Mouse (Mus musculus) ES-E14 (cell line): ENCODE measurements around the gene Ccn2. TPM values are rescaled to one million over a fixed set of nuclear protein-coding genes. Genes with fewer than 3 reads are reported as not detected.

ENCODE experiments used
- DNase-seq: peaks from one replicate; pipeline ENCODE4 v3.0.0-alpha.2; 2013; ENCODE audit warnings: low read depth, low spot score
- H3K27ac ChIP-seq: 2 replicates; pipeline ENCODE4 v1.5.1; 2012; ENCODE audit warnings: low read depth, mild to moderate bottlenecking, low read length, moderate library complexity, mixed read lengths; ENCODE audit not compliant: poor library complexity, insufficient read depth, severe bottlenecking
- H3K36me3 ChIP-seq: 2 replicates; pipeline ENCODE4 v1.6.1; 2012; ENCODE audit warnings: mild to moderate bottlenecking, low read length, moderate library complexity, mixed read lengths; ENCODE audit not compliant: control insufficient read depth, poor library complexity, insufficient read depth, severe bottlenecking
- H3K4me1 ChIP-seq, 2 experiments: fragments of 150-350 bp in 1 of 2; sonication (generic) in 1 of 2; 2 replicates each; pipeline ENCODE4 v1.6.1; 2012; ENCODE audit warnings: low read length in 2 of 2, mild to moderate bottlenecking in 1 of 2, mixed read lengths in 1 of 2; ENCODE audit not compliant: control insufficient read depth in 2 of 2, insufficient read depth in 2 of 2, poor library complexity in 1 of 2
- H3K4me3 ChIP-seq, 2 experiments: fragments of 150-350 bp in 1 of 2; sonication (generic) in 1 of 2; 2 replicates each; pipeline ENCODE4 v1.5.1; 2012; ENCODE audit warnings: low read length in 2 of 2, low read depth in 1 of 2, mild to moderate bottlenecking in 1 of 2, mixed read lengths in 1 of 2; ENCODE audit not compliant: insufficient read depth in 1 of 2, poor library complexity in 1 of 2, severe bottlenecking in 1 of 2
- H3K9ac ChIP-seq: 2 replicates; pipeline ENCODE4 v1.6.1; 2012; ENCODE audit warnings: low read depth, mild to moderate bottlenecking, low read length, mixed read lengths; ENCODE audit not compliant: poor library complexity, insufficient read depth, severe bottlenecking
- H3K9me3 ChIP-seq: fragments of 150-350 bp; sonication (generic); 2 replicates; pipeline ENCODE4 v1.6.1; 2012; ENCODE audit warnings: low read depth, mild to moderate bottlenecking, low read length; ENCODE audit not compliant: control insufficient read depth, insufficient read depth
- CHD2 ChIP-seq: IDR thresholded peaks from 2 replicates; pipeline ENCODE4 v1.6.1; 2014; ENCODE audit warnings: mild to moderate bottlenecking, low read depth, low read length, inconsistent platforms
- HCFC1 ChIP-seq: IDR thresholded peaks from 2 replicates; pipeline ENCODE4 v1.6.1; 2012; ENCODE audit warnings: low read length, inconsistent platforms, borderline replicate concordance; ENCODE audit not compliant: insufficient read depth
- MAFK ChIP-seq: IDR thresholded peaks from 2 replicates; pipeline ENCODE4 v1.6.1; 2014; ENCODE audit warnings: mild to moderate bottlenecking, low read depth, low read length, inconsistent platforms; ENCODE audit not compliant: insufficient read depth
- ZC3H11A ChIP-seq: IDR thresholded peaks from 2 replicates; pipeline ENCODE4 v1.6.1; 2012; ENCODE audit warnings: low read depth, mild to moderate bottlenecking, inconsistent platforms, low read length, borderline replicate concordance
- ZNF384 ChIP-seq: IDR thresholded peaks from 2 replicates; pipeline ENCODE4 v1.6.1; 2012; ENCODE audit warnings: low read depth, low read length, inconsistent platforms
- in situ Hi-C, 2 experiments: fragments of 600-800 bp; cut with MboI; formaldehyde crosslinking; loops; one replicate each; pipeline ENCODE4 v1.15.1; 2025; ENCODE audit warnings: low sequenced_read_pairs in 2 of 2, inconsistent platforms in 1 of 2; ENCODE audit not compliant: unreplicated experiment in 2 of 2
- total RNA-seq: library from RNA; depleted of rRNA; stranded (reverse); fragments of 300-350 nt; gene quantifications from 2 replicates; pipeline ENCODE4 v1.2.3, GENCODE M21; 2012

The Ccn2 gene
- total RNA-seq, 1 experiment: 147 TPM

DNA sequence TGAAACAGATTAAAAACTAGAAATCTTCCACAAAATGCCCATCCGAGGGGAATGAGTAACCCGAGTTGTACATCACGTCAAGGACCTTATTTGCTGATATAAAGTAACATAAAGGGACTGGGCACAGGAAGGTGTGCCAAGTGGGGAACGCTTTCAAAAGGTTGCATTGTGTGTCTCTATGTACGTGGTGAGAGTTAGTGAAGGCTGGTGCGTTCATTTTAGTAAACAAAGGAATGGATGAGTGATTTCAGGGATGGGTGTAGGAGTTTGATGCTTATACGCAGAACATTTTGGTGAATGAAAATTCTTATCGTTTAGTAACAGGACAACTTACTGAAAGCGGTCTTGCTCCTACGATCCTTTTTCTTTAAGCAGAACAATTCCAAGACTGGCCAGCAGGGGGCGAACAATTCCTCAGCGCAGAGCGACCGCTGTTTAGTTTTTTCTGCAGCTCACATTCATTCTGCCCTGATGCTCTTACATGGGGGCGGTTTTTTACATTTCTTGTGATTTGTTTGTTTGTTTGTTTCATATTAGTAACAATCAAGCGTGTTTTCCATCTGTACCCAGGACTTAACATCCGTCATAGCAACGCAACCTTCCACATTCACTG is 35.3 kb downstream of the Ccn2 start:
- Histone ChIP-seq H3K27ac (no peak overlapping the region), H3K9me3 (no peaks in the 10 kb centered on the region), H3K36me3 (no peaks in the 10 kb centered on the region), H3K4me1 (peaks cover 0 to 7% of the 10 kb centered on the region in 2 experiments; a peak in 1 of 4 replicates), H3K9ac (no peak overlapping the region), H3K4me3 (no peak overlapping the region)
- DNase-seq: peak; percentile 61
- in situ Hi-C loops: no loop called here
- TF ChIP-seq HCFC1: no peak
- TF ChIP-seq ZNF384: peak; percentile 68; the same call in 1 of the 2 replicates
- TF ChIP-seq ZC3H11A: 0 out of 2 replicates have a peak, but pooled peaks have one; percentile 34
- no peak for TF ChIP-seq MAFK

DNA sequence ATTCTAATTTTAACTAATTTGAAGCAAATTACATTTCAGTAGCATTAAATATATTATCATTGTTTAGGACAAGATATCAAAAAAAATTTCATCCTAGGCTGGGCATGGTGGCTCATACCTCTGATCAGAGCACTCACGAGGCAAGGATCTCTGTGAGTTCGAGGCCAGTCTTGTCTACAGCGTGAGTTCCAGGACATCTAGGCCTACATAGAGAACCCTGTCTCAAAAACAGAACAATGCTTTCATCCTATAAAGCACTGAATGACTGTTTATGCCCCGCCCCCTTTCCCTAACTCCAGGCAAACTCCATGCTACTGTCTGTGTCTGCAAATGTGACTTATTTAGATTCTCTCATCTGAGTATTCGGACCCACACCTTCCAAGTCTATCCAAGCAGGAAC is 35.9 kb downstream of the Ccn2 start:
- TF ChIP-seq HCFC1 (no peak), ZC3H11A (no peak), CHD2 (no peak), ZNF384 (no peak), MAFK (no peak)
- peaks cover 0 to 8% of the 10 kb centered on the region in 2 experiments; a peak in 1 of 4 replicates for H3K4me1 ChIP-seq
- DNase-seq: no peak
- H3K9me3 ChIP-seq: no peaks in the 10 kb centered on the region
- in situ Hi-C loops: no loop called here
- H3K9ac ChIP-seq: no peak overlapping the region
- no peak overlapping the region for H3K4me3 ChIP-seq
- no peaks in the 10 kb centered on the region for H3K36me3 ChIP-seq
- no peak overlapping the region for H3K27ac ChIP-seq

DNA sequence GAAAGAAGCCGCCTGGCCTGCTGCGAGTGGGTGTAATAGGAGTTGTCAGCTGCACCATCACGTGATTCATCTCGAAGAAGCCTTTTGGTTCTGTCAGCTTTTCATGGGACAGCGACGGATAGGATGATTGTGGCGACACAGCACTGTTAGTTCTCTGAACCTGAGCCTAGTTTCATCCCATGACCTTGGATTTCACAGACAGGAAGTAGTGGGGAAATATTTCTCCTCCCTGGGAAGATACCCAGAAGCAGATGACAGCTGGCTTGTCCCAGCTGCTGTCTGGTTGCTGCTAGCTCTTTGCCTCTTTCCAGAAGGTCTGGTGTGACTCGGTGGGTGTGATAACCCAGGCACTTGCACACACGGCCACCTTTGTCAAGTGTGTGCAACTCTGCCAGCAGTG is 39.0 kb downstream of the Ccn2 start:
- Histone ChIP-seq H3K9ac (no peak overlapping the region), H3K36me3 (no peaks in the 10 kb centered on the region), H3K4me1 (peaks cover 0 to 8% of the 10 kb centered on the region in 2 experiments; a peak in 1 of 4 replicates), H3K4me3 (no peak overlapping the region), H3K9me3 (no peaks in the 10 kb centered on the region), H3K27ac (no peak overlapping the region)
- TF ChIP-seq CHD2: no peak
- TF ChIP-seq ZC3H11A: no peak
- no peak for TF ChIP-seq HCFC1
- no peak for TF ChIP-seq ZNF384
- TF ChIP-seq MAFK: no peak
- DNase-seq: no peak
- in situ Hi-C loops: no loop called here

DNA sequence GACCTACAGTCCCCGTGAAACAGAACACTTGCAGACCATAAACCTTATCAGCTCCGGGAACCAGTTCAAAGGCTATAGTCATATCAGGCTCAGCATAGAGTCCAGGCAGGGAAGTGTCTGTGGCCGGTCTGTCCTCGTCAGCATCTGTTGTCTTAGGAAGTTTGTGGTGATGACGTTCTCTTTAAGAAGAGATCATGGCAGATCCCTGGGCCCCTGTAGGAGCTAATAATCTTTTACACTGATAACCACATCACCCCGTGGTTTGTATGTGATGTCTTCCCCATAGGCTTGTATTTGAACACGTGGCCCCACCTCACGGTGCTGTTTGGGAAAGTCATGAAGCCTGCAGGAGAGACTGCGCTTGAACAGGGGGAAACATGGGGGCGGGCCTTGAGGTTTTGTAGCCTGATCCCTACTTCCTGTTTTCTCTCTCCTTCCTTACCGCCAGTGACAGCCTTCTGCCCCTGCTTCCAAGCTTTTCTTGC is 40.1 kb downstream of the Ccn2 start:
- in situ Hi-C loops: no loop called here
- Histone ChIP-seq H3K27ac (no peak overlapping the region), H3K4me3 (no peak overlapping the region), H3K36me3 (no peaks in the 10 kb centered on the region), H3K4me1 (peaks cover 0 to 8% of the 10 kb centered on the region in 2 experiments; a peak in 1 of 4 replicates), H3K9me3 (no peaks in the 10 kb centered on the region), H3K9ac (0 out of 2 replicates have a peak overlapping the region, but pooled peaks have one; percentile 22)
- DNase-seq: no peak
- TF ChIP-seq ZC3H11A (no peak), ZNF384 (no peak), HCFC1 (no peak), CHD2 (no peak), MAFK (no peak)

DNA sequence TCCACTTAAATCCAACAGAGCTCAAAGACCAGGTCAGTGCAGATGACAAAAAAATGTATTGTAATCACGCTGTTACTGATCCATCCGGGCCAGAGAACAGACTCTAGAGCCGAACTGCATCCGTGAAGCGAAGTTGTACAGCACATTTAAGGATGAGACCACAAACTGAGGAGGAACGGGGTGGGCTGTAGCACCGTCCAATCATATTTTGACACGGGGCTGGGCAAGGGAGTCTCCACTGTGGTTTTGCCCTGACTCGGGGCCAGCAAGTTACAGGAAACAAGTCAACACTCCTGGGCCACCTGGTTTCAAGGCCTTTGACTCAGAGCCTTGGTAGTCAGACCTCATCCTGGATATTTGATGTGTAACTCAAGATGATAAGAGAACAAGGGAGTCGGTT is 40.6 kb downstream of the Ccn2 start:
- Histone ChIP-seq H3K27ac (no peak overlapping the region), H3K4me1 (peaks cover 0 to 8% of the 10 kb centered on the region in 2 experiments; a peak in 1 of 4 replicates), H3K36me3 (no peaks in the 10 kb centered on the region), H3K4me3 (no peak overlapping the region), H3K9me3 (no peaks in the 10 kb centered on the region), H3K9ac (no peak overlapping the region)
- DNase-seq: no peak
- in situ Hi-C loops: no loop called here
- TF ChIP-seq CHD2 (no peak), ZC3H11A (no peak), MAFK (no peak), HCFC1 (no peak), ZNF384 (no peak)
